Mouse (Mus musculus) cerebellum, adult 2 months (tissue): ENCODE measurements around the gene Pdzd7.
A peak's percentile ranks its signal among the peaks of the same experiment; 100 is the strongest.

Source experiments
- CTCF ChIP-seq: fragments of 200-500 bp; IDR thresholded peaks from 2 replicates; pipeline ENCODE4 v1.5.1; 2011; ENCODE audit warnings: low read depth, mild to moderate bottlenecking, control low read depth, low read length, moderate library complexity, borderline replicate concordance; ENCODE audit not compliant: insufficient read depth
- POLR2A ChIP-seq: fragments of 200-500 bp; IDR thresholded peaks from 2 replicates; pipeline ENCODE4 v1.6.1; 2011; ENCODE audit warnings: low read length, control low read depth, borderline replicate concordance; ENCODE audit not compliant: insufficient read depth

GRCm38 (mm10) chr19:45076586-45077510 is 31.3 kb upstream of the Pdzd7 start:
- 0 out of 2 replicates have a peak, but pooled peaks have one; percentile 17 for TF ChIP-seq POLR2A
- TF ChIP-seq CTCF = peak; percentile 18; the same call in 1 of the 2 replicates
